Mouse (Mus musculus): ENCODE measurements around the gene Rnf141.

The Rnf141 gene

GRCm38 (mm10) chr7:110843916-110844874 lies at the start of gene Rnf141:
Rnf141 (minus strand) TSS chr7:110844457.
- peak; percentile 90 for DNase-seq (ENCODE audit: low read depth)

DNA sequence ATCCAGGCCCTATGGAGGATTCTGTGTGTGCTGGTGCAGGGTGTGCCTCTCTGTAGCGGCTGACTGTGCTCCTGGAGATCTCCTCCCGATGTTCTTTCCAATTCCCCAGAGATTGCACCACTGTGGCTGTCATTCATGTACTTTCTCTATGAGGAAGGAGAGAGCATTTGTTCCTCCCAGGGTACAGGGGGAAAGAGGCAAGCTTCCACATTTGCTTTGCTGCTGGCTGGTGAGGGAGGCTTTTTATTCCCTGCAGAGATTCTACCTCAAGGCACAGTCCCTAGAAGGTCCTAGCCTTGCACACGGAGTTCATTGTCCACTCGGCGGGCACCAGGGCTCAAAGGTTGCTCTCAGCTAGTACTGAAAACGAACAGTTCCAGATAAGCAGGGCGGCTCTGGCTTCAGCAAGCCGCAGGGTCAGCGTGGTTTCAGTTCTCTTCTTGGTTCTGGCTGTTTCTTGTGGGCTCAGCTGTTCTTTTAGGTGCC lies 47.3 kb upstream of the Rnf141 start:
- DNase-seq (ENCODE audit: low read depth): no peak

DNA sequence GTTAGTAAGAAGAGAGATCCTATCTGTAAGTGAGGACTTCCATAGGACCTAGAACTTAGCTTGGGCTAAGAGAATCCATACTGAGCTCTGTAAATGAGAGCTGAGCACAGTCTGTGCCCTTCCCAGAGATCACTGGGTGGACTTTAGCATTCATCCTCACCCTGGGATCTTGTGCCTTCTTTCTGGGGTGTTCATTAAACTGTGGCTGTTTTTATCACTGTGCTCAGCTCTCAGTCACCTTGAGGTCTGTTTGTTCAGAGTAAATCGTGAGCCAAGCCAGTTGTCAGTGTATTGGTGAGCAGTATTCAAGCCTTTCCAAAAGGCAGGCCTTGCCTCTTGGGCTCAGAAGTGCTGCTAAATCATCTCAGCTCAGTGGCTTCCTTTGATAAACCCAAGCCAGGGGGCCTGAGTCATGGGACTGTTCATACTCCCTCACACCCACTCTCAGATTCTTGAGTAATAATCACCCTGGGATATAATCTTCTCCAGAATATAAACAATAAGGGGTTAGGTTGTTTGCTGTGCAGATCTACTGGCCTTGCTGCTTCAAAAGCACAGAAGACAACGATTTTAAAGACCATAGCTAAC lies 37.6 kb upstream of the Rnf141 start:
- DNase-seq (ENCODE audit: low read depth): no peak

DNA sequence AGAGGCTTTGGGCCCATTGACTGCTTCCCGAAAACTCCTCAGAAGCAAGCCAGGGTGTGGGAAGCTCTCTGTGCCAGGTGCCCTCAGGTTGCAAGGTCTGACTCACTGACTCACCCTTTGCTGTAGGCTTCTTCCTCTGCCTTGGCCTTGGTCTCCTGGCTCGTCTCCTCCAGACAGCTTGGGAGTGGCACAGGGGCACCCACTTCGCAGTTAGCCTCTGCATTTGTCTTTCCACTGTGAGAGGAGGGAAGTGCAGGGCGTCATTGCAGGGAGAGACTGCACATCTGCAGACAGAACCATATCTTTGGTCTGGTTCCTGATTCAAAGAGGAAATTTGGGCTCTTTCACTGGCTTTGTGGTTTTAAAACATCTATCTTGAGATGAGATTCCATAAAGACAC lies 33.8 kb upstream of the Rnf141 start:
- no peak for DNase-seq (ENCODE audit: low read depth)

- DNase-seq (ENCODE audit: low read depth): no peak
Observed at GRCm38 (mm10) chr7:110876965-110877364, 32.7 kb upstream of the Rnf141 start.

DNA sequence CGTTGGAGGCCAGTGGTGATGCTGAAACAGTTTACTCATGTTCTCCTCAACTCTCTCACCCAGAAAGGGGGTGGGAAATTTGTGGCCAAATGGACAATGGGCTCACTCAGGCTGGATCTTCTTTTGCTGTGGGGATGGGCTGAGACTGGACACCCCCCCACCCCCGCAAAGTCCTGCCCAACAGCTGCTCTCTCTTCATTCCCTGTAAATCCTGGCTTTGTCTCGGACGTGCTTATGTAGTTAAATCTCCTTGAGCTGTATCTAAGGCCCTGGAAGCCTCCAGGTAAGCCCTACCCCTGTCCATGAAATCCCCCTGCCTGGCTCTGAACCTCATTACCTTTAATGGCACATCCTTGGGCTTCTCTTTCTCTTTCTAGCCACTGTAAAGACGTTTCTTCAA lies 24.6 kb upstream of the Rnf141 start:
- no peak for DNase-seq (ENCODE audit: low read depth)

- DNase-seq (ENCODE audit: low read depth): no peak
Observed at GRCm38 (mm10) chr7:110867116-110867515, 22.9 kb upstream of the Rnf141 start.

GRCm38 (mm10) chr7:110866021-110866420 lies 21.8 kb upstream of the Rnf141 start:
- no peak for DNase-seq (ENCODE audit: low read depth)

- DNase-seq (ENCODE audit: low read depth): no peak
Observed at GRCm38 (mm10) chr7:110865570-110865969, 21.3 kb upstream of the Rnf141 start.

GRCm38 (mm10) chr7:110865038-110865437 lies 20.8 kb upstream of the Rnf141 start:
- DNase-seq (ENCODE audit: low read depth): no peak

GRCm38 (mm10) chr7:110862751-110863289 lies 18.6 kb upstream of the Rnf141 start, which contains the start of gene Lyve1:
Lyve1 (minus strand) TSS chr7:110863239.
- no peak for DNase-seq (ENCODE audit: low read depth)

- DNase-seq (ENCODE audit: low read depth): no peak
Observed at GRCm38 (mm10) chr7:110860129-110860528, 15.9 kb upstream of the Rnf141 start.

GRCm38 (mm10) chr7:110855604-110856003 lies 11.3 kb upstream of the Rnf141 start:
- no peak for DNase-seq (ENCODE audit: low read depth)

DNA sequence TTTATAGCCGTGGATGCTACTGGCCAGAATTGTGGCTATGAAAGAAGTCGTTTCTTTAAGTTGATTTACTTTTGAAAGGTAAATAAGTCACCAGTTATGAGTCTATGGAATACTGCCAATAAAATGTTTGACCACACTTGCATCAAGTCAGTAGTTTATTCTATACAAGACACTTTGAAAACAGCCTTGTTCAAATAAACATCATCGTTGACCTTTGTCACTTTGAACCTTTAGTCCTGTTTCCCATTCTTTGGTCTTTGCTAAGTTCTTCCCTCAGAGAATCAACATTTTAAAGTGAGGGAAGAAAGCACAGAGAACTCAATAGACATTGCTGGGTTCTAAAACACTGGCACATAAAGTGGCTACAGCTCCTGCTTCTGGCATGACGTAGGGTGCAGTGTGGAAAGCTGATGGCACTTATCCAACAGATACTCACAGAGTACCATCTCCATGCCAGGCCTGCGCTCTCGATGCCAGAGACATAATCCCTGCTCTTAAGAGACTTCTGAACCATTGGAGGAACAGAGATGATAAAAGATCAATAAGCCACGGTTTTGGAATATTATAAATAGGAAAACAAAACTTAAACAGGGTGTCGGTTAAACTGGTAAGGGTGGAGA lies 10.8 kb upstream of the Rnf141 start:
- no peak for DNase-seq (ENCODE audit: low read depth)

- no peak for DNase-seq (ENCODE audit: low read depth)
Observed at GRCm38 (mm10) chr7:110854519-110854918, 10.3 kb upstream of the Rnf141 start.

GRCm38 (mm10) chr7:110853611-110854010 lies 9.4 kb upstream of the Rnf141 start:
- DNase-seq (ENCODE audit: low read depth): no peak

DNA sequence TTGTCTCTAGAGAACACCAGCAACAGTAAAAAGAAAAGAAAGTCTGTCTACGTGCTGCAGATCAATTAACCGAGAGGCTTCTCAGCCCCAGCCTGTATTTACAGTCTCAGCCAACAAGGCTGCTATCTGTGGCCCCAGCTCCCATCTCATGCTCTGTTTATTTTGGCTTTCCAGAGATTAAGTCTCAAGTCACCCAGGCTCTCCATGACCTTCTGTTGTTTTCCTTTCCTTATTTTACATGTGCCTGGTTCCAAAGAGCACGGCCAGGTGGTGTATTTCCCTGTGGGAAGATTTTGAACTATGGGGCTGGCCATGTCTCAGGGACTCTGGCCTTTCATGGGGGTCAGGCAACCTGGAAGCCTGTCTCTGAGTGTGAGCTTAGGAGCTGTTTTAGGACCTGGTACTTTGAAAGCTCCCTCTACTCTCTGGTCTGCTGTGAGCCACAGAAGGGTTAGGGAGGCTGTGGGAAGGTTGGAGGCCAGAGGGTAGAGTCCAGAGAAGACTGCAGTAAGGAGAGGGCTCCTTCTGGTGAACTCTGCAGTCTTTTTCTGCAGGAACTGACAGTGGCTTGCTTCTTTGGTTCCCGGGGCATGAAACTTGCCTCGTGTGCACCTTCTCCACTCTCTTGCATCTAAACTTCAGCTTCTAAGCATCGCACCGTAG lies 7.4 kb upstream of the Rnf141 start:
- DNase-seq (ENCODE audit: low read depth): no peak

GRCm38 (mm10) chr7:110848371-110848770 lies 4.1 kb upstream of the Rnf141 start:
- no peak for DNase-seq (ENCODE audit: low read depth)

DNA sequence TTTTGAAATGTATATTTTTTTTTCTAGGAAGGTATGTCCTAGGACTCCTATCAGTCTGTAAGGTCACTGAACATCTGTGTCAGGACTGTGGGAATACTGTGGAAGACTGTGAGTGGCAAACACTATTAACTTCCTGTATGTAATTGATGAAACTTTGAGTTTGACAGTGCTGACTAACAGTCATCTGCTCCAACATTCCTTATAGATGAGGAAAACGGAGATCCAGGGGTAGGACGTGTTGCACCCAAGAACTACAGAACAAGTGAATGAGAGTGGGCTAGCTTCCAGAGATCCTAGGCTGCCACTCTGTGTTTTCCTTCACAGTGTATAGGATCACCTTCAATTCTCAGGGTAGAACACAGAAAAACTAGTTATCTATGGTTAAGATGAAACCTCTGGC lies 3.1 kb upstream of the Rnf141 start:
- no peak for DNase-seq (ENCODE audit: low read depth)

DNA sequence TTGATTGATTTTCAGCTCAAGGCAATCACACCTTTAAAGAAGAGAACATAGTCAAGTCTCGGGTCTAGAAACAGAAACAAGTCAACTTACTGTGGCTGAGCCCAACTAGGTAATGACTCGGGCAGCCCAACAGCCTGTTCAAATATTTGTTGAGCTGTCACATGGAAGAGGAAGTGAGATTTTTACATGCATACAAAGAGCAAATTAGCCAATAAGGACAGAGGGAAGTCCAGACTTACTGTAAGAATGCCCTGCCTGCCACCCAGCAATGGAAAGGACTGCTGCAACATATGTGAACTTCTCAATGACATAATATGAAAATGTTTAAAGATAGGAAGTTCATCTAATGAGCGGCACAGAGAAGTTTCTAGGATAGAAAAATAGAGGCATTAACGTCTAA lies 3.9 kb downstream of the Rnf141 start:
- DNase-seq (ENCODE audit: low read depth): no peak

DNA sequence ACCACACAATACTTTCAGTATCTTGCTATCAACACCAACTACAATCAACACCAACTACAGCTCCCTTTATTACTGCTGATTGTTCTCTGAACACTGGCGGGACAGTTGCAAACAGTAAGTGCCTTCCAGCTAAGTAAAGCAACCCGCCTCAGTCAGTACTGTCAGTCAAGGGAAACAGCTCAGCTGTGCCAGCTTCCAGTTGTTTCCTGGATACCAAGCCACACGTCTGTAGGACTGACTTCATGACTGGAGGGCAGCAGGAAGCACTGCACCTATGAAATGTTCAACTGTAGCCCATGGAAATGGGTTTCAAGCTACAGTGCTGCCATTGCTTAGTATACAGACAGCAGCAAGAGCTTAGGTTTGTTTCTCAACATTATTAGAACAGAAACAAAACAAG lies 9.7 kb downstream of the Rnf141 start:
- DNase-seq (ENCODE audit: low read depth): no peak

GRCm38 (mm10) chr7:110834018-110834417 lies 10.2 kb downstream of the Rnf141 start:
- no peak for DNase-seq (ENCODE audit: low read depth)
